Mouse (Mus musculus): ENCODE measurements at regions not wholly inside any gene's neighbourhood (a gene's known extent, or its start where the extent isn't known, plus 50 kb on each side); places are given as distances from the start of the nearest gene placed in this dataset.

DNA sequence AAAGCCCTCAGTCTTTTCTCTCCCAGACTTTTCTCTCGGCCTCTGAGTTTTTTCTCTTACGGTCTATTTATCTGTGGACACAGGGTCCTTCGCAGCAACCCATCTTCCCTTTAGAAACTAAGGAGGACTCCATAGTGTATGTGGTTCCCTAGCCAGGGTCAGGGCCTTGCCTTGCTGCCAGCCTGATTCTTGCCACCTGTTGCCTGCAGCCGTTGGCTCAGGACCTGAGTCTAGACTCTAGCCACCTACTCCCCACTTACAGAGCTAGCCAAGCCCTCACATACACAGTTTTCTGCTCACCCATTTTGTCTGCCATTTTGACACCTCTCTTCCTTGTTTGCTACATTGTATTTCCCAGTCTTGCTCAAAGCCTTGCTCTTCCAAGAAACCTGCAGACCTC, 165.2 kb downstream of the Zfp36l1 start:
- no peak for TF ChIP-seq CTCF (IDR thresholded peaks at IDR 0.05; ENCODE audit: low read depth)
- TF ChIP-seq EP300 (optimal IDR thresholded peaks at IDR 0.05): no peak

All from stomach, postnatal 0 days (tissue).